Mouse (Mus musculus): ENCODE data around the gene Sh3d21. TPM values are rescaled to one million over a fixed set of nuclear protein-coding genes. Genes with fewer than 3 reads are reported as not detected.
"Not testable (repeated sequence)": the region's sequence is repeated elsewhere in the genome, so short reads cannot be mapped to it uniquely, and the experiment has no call there.

Sh3d21 gene
- total RNA-seq, 2 experiments from 2014 or later = 0.36 to 1.5 TPM

GRCm38 (mm10) chr4:126173800-126174199 is 10.5 kb upstream of the Sh3d21 start:
- ATAC-seq (replicated peaks; ENCODE audit: poor library complexity, severe bottlenecking) = no peak

GRCm38 (mm10) chr4:126170737-126171136 is 7.4 kb upstream of the Sh3d21 start:
- not testable (repeated sequence) for ATAC-seq (replicated peaks; ENCODE audit: poor library complexity, severe bottlenecking)

- ATAC-seq (replicated peaks; ENCODE audit: poor library complexity, severe bottlenecking) = no peak
These were observed 5.6 kb upstream of the Sh3d21 start for GRCm38 (mm10) chr4:126168851-126169250.

- ATAC-seq (replicated peaks; ENCODE audit: poor library complexity, severe bottlenecking) = no peak
These were observed 2.8 kb upstream of the Sh3d21 start for GRCm38 (mm10) chr4:126166084-126166483.

DNA sequence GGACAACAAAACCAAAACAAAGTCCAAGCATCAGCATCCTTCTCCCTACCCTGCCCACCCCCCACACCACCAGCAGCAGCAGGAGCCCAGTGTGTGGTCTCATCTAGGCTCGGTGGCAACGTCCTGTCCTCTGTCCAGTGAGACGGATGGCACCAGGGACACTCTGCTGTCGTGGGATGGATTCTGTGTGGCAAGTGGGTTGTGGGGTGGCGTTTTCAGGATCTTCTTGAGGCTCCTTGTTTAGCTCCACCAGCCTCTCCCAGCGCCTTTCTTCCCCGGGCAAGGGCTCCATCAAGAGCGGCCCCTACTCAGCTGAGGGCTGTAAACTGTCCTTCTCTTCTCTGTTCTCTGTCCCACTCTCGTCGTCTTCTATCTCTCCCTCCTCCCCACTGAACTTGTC is 1.8 kb upstream of the Sh3d21 start:
- ATAC-seq (replicated peaks; ENCODE audit: poor library complexity, severe bottlenecking) = not testable (repeated sequence)

- ATAC-seq (replicated peaks; ENCODE audit: poor library complexity, severe bottlenecking) = no peak
These were observed 394 bp upstream of the Sh3d21 start for GRCm38 (mm10) chr4:126163685-126164084.

DNA sequence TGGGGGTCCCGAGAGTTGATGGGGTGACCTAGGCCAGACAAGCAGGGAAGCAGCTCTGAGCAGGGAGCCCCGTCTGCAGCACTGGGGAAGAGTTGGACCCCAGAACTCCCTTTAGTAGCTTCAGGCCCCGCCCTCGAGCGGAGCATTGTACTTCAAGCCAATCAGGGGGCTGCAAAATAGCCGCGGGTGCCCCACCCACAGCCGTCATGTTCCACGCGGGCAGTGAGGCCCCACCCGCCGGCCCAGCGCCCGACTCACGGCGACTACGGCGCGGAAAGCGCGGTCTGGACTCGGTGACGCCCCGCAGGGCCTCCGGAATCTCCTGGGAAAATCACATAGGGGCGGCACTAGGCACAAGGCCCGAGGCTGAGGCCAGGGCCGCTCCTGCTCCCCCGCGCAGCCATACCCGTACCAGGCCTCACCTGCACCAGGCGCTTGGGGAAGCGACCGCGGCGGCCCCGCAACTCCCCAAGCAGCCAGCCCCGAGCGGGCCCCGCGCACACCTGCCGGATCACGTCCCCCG is 686 bp downstream of the Sh3d21 start:
- peak; percentile 93 for ATAC-seq (replicated peaks; ENCODE audit: poor library complexity, severe bottlenecking)

DNA sequence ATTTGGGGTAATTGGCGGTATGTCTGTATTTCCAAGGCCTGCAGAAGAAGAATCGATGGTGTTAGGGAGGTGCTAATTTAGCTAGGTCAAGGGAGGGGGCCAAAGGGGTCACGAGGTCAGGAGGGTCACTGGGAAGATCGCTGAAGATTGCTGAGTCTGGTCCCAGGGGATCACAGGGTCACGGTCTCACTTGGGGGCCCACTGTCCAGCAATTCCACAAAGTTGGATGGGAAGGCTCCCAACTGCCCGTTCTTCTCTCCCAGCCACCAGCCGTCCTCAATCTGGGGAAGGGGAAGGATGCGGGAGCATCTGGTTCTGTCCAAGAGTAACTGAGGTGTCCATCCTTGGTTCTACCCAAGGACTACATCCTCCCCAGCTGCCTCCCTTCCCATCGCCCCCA is 1.3 kb downstream of the Sh3d21 start:
- no peak for ATAC-seq (replicated peaks; ENCODE audit: poor library complexity, severe bottlenecking)

GRCm38 (mm10) chr4:126161456-126161855 is 1.8 kb downstream of the Sh3d21 start:
- ATAC-seq (replicated peaks; ENCODE audit: poor library complexity, severe bottlenecking) = no peak

GRCm38 (mm10) chr4:126160981-126161380 is 2.3 kb downstream of the Sh3d21 start:
- no peak for ATAC-seq (replicated peaks; ENCODE audit: poor library complexity, severe bottlenecking)

DNA sequence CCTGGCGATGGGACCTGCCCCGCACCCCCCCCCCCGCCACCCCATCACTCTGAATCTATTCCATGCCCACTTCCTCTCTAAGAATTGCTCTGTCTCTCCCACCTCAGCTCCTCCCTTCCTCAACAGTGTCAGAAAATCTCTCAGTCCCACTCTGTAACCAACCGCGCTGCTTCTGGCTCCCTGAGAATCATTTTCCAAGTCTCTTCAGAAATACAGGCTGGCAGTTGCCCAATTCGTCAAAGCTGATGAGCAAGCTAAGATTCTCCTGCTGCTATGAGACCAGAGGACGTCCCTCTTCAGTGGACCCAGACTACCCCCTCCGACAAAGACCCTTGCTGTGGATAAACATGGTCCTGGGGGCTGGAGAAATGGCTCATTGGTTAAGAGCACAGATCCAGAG is 3.8 kb downstream of the Sh3d21 start:
- no peak for ATAC-seq (replicated peaks; ENCODE audit: poor library complexity, severe bottlenecking)

DNA sequence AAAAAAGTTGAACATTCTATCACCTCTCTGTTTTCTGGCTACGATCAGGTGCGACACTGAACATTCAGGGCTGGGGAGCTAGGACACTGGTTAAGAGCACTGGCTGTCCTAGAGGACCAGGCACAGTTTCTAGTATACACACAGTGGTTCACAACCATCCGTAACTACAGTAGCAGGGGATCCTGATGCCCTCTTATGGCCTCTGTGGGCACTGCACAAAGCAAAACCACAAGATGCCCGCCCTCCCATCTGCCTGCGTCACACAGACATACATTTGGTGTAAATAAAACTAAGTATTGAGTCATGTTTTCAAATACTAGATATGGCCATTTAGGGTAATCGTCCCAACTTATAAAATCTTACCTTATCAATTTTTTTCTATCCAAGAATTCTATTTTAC is 5.7 kb downstream of the Sh3d21 start:
- peak; percentile 46 for ATAC-seq (replicated peaks; ENCODE audit: poor library complexity, severe bottlenecking)

DNA sequence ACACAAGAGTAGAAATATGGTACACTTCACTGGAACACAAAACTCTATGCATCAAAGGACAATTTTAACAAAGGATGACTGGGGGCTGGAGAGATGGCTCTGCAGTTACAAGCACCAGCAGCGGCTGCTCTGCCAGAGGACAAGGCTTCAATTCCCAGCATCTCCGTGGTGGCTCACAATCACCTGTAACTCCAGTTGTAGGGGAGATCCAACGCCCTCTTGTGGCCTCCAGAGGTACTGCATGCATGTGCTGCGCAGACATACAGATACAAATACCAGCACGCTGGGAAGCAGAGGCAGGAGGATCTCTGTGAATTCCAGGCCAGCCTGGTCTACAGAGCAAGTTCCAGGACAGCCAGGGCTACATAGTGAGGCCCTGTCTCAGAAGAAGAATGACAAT is 6.7 kb downstream of the Sh3d21 start:
- no peak; the same call in 1 of the 2 replicates for ATAC-seq (replicated peaks; ENCODE audit: poor library complexity, severe bottlenecking)

DNA sequence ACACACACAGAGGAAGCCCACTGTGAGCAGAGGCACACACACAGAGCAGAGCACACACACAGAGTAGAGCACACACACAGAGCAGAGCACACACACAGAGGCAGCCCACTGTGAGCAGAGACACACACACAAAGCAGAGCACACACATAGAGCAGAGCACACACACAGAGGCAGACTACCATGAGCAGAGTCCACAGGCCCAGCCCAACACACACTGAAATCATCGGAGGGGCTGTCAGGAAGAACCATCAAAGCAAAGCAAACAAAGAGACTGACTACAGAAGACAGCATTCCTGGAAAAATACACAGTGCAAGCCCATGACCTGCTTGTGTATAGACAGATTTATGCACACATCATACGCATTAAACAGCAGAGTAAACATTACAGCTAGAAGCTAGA is 7.4 kb downstream of the Sh3d21 start:
- no peak for ATAC-seq (replicated peaks; ENCODE audit: poor library complexity, severe bottlenecking)

DNA sequence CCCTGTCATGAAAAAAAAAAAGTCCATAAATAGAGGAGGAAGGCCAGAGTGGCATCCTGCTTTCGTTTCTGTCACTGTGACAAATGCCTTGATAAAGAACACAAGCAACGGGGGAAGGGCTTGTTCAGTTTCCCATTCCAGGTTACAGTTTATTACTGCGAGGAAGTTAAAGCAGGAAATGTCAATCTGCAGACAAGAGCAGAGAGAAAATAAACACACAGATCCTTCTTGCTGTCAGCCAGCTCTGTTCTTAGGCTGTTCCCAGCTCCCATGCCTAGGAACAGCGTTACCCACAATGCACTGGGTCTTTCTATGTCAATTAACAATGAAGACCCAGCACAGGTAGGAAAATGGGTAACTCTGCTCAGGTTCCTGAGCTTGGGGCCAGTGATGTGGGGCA is 8.1 kb downstream of the Sh3d21 start:
- no peak for ATAC-seq (replicated peaks; ENCODE audit: poor library complexity, severe bottlenecking)

- ATAC-seq (replicated peaks; ENCODE audit: poor library complexity, severe bottlenecking) = no peak
These were observed 10.4 kb downstream of the Sh3d21 start for GRCm38 (mm10) chr4:126152864-126153263.

DNA sequence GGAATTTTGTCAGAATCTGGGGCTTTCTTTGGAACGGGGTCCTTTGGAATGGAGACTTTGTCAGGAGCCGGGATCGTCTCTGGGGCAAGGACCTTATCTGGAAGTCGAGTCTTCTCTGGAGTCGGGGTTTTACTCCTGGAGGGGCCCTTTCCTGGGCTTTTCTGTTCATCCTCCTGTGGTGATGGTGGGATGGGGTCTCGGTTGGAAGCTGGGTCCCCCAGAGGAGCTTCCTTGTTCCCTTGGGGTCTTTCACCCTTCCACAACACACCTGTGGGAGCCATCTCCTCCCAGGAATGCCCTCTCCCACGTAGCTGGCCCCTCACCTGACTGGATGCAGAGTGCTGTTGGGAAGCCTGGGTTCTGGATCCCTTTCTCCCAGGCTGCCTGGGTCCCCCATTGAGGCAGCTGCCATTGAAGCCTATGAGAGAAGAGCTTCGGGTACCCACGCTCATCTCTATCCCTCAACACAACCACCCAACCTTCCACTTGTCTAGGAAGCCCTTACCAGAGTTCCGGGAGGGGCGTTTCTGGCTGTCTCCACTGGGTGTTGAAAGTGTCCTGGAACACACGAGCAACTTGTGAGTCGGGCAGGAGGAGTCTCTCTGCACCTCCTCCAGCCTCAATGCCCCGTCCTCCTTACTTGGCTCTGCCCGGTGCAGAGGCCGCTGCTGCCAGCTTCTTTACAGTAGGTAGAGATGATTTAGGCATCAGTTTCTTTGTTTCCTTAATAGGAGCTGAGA is 11.4 kb downstream of the Sh3d21 start:
- no peak for ATAC-seq (replicated peaks; ENCODE audit: poor library complexity, severe bottlenecking)

GRCm38 (mm10) chr4:126150949-126151320 is 12.4 kb downstream of the Sh3d21 start:
- no peak for ATAC-seq (replicated peaks; ENCODE audit: poor library complexity, severe bottlenecking)

GRCm38 (mm10) chr4:126150297-126150948 is 12.9 kb downstream of the Sh3d21 start:
- ATAC-seq (replicated peaks; ENCODE audit: poor library complexity, severe bottlenecking) = no peak

DNA sequence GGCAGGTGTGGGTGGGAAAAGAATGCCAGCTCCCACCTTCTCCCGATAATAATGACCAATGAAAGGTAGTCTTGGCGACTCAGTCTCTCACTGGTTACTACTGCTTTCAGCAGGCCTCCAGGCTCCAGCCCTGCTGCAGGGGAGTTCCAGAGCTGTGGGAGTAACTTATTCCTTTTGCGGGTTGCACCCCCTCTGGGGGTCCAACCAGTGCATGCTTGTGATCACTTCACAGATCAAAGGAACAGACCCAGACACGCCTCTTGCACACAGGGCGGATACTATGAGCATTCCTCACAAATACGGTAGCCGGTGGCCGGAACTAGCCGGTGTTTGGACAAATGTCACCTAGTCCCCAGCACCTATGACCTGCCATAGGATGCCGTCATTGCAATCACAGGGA is 13.5 kb downstream of the Sh3d21 start:
- no peak for ATAC-seq (replicated peaks; ENCODE audit: poor library complexity, severe bottlenecking)

- no peak for ATAC-seq (replicated peaks; ENCODE audit: poor library complexity, severe bottlenecking)
These were observed 14.1 kb downstream of the Sh3d21 start for GRCm38 (mm10) chr4:126149041-126149676.
